ENCODE assay signal across 8 mouse cellular contexts in the genomic region with DNA sequence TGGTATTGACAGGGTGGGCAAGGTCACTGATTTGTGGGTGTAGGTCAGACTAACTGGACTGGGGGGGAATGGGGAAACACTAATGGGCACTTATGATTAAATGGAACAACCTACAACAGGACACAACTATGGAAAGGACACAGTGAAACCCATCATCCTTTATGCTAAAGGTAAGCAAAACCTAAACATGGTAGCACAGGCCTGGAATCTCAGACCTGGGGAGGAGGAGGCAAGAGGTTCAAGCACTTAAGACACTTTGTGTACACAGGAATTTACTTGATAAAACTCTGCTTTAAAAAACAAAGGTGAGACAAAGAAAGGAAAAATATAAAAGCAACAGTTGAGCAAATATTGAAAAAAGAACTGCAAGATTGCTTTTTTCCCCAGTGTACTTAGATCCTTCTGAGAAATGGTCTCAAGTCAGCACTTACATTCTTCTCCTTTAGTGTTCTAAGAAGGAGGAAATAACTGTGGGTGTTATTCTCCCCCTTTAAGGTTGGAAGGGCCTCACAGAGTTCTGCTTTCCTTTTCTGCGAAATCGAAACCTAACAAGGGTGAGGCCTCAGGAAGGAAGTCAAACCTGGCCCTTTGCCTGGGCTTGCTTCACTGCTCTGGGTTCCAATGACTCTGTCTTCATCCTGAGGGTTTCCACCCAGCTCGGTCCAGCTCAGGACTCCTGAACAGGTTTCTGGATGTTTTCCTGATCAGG. TPM values are rescaled to one million over a fixed set of nuclear protein-coding genes. Genes with fewer than 3 reads are reported as not detected.
DNase-seq lines count a peak whose midpoint lies in the region; ATAC-seq and TF ChIP-seq lines count a peak whose summit lies in the region.
"Had no signal": no experiment of that assay in that cellular context is flagged by ENCODE, and none has a peak within 500 bp of the region (broad histone marks: within the 10 kb centered on the region; RNA-seq: fewer than 3 reads in every experiment).

No protein-coding gene starts in this region.

- H3K27me3 ChIP-seq in liver, adult 2 months (ENCODE audit: control insufficient read depth, insufficient read depth, low read length) = no peaks in the 10 kb centered on the region

- DNase-seq in NIH3T3 (ENCODE audit: low read depth) (peak; percentile 45), MN1 (ENCODE audit: low spot score) (no peak)
- peak; percentile 67 for DNase-seq in c-Kit-positive CD71-negative TER-119-negative erythroid progenitor cells, embryonic 14.5 days (ENCODE audit: low read depth)
- DNase-seq in heart, postnatal 25 days (ENCODE audit: low spot score) = peak; percentile 74
- peak; percentile 60 for DNase-seq in liver, adult 2 months (ENCODE audit: extremely low read depth, low read depth, low spot score)
- DNase-seq in Muller cell, postnatal 12 days (ENCODE audit: inconsistent ontology term) = no peak

- no peaks in the 10 kb centered on the region; the same call in 1 of the 2 replicates for H3K4me1 ChIP-seq in liver, adult 2 months (ENCODE audit: control insufficient read depth, insufficient read depth, low read length)

- H3K4me3 ChIP-seq in liver, adult 2 months (ENCODE audit: insufficient read depth, low read depth, low read length) = no peak overlapping the region

- no peak for TF ChIP-seq CTCF in liver, adult 2 months (IDR thresholded peaks at IDR 0.05; ENCODE audit: low read depth, low read length)

- TF ChIP-seq POLR2A in liver, adult 2 months (IDR thresholded peaks at IDR 0.05; ENCODE audit: extremely low read depth, insufficient read depth, low read length) = no peak

- ATAC-seq in neutrophil, adult 5-6 weeks (ENCODE audit: extremely low read depth, insufficient number of reproducible peaks, low FRiP score, poor library complexity, severe bottlenecking) = peak; percentile 99

- H3K9ac ChIP-seq in liver, adult 2 months (ENCODE audit: low read depth, low read length) = no peak overlapping the region

- intact Hi-C loops in heart, postnatal 25 days (cut with DNase I) = no loop called here

- WGBS in liver, adult 2 months = 49% methylated on average over 3 of the region's 3 CpGs

- H3K36me3 ChIP-seq in liver, adult 2 months (ENCODE audit: control insufficient read depth, insufficient read depth, low read length) = no peaks in the 10 kb centered on the region

- peak overlapping the region; percentile 51 for H3K27ac ChIP-seq in liver, adult 2 months (replicated peaks; ENCODE audit: insufficient read depth, low read depth, low read length)

- no peaks in the 10 kb centered on the region for H3K79me2 ChIP-seq in liver, adult 2 months (ENCODE audit: control insufficient read depth, insufficient read depth, low read length)

RNA-seq across cellular contexts. Expression of a gene that starts 13.0 kb away (rescaled TPM):
- 1 to 10 TPM; 3.2 to 3.8 TPM for total RNA-seq in heart, postnatal 25 days (2021)
- 5.6 and 8.7 TPM in 2 replicates for total RNA-seq in liver, adult 2 months (2014; rRNA removed)
- 0.95 and 1.5 TPM in 2 replicates for polyA plus RNA-seq in liver, adult 2 months (2012; rRNA removed)
- total RNA-seq in neutrophil, adult 5-6 weeks (2017) = 1,322 and 1,334 TPM in 2 replicates

RNA-seq across cellular contexts. Expression of a gene that starts 38.8 kb away (rescaled TPM):
- under 1 TPM; 0.13 to 0.28 TPM for total RNA-seq in heart, postnatal 25 days (2021)
- 0.27 and 0.74 TPM in 2 replicates for total RNA-seq in liver, adult 2 months (2014; rRNA removed)
- 0.19 and 0.38 TPM in 2 replicates for polyA plus RNA-seq in liver, adult 2 months (2012; rRNA removed)
- 691 and 728 TPM in 2 replicates for total RNA-seq in neutrophil, adult 5-6 weeks (2017)
- polyA plus RNA-seq: neural tube, embryonic 14.5 days had no signal

RNA-seq across cellular contexts. Expression of a gene that starts 57.3 kb away (rescaled TPM):
- under 1 TPM; 0.55 to 0.89 TPM for total RNA-seq in heart, postnatal 25 days (2021)
- total RNA-seq in liver, adult 2 months (2014; rRNA removed) = 2.6 and 4.4 TPM in 2 replicates
- polyA plus RNA-seq in liver, adult 2 months (2012; rRNA removed) = 0.30 and 0.50 TPM in 2 replicates
- 130 and 136 TPM in 2 replicates for total RNA-seq in neutrophil, adult 5-6 weeks (2017)

Comparison
In these comparisons a context has a peak if more than half of its experiments do, and no peak if none do; other contexts are left out.
1. DNase-seq: peak in NIH3T3 (single experiment), c-Kit-positive CD71-negative TER-119-negative erythroid progenitor cells, embryonic 14.5 days (single experiment), heart, postnatal 25 days (single experiment) and liver, adult 2 months (single experiment); none in Muller cell, postnatal 12 days (single experiment) and MN1 (single experiment).
2. RNA of a gene that starts 13.0 kb away (total RNA-seq): 1,322 to 1,334 TPM in neutrophil, adult 5-6 weeks; 5.6 to 8.7 TPM in liver, adult 2 months and 3.2 to 3.8 TPM in heart, postnatal 25 days; every median in the first group is over 100 times any median in the second.
3. RNA of a gene that starts 38.8 kb away (total RNA-seq): 691 to 728 TPM in neutrophil, adult 5-6 weeks; 0.27 to 0.74 TPM in liver, adult 2 months and 0.13 to 0.28 TPM in heart, postnatal 25 days; every median in the first group is over 100 times any median in the second.
4. RNA of a gene that starts 57.3 kb away (total RNA-seq): 130 to 136 TPM in neutrophil, adult 5-6 weeks; 2.6 to 4.4 TPM in liver, adult 2 months and 0.55 to 0.89 TPM in heart, postnatal 25 days; every median in the first group is over 10 times any median in the second.